Comparison of ENCODE assay signal across 11 mouse cellular contexts in genomic region chr3:102275256-102276022, GRCm38 (mm10).
A peak's percentile ranks its signal among the peaks of the same experiment; 100 is the strongest.
DNase-seq lines count a peak whose midpoint lies in the region; ATAC-seq and TF ChIP-seq lines count a peak whose summit lies in the region.
"Had no signal": no experiment of that assay in that cellular context is flagged by ENCODE, and none has a peak within 500 bp of the region (broad histone marks: within the 10 kb centered on the region; RNA-seq: fewer than 3 reads in every experiment).

No protein-coding gene starts in this region.

- TF ChIP-seq CTCF in lung, adult 2 months (IDR thresholded peaks at IDR 0.05; ENCODE audit: insufficient read depth, low read length): no peak

- no peak overlapping the region for H3K4me3 ChIP-seq in lung, adult 2 months (replicated peaks; ENCODE audit: extremely low read depth, low read depth, low read length)
- no peak overlapping the region for H3K4me3 ChIP-seq in heart, embryonic 13.5 days
- H3K4me3 ChIP-seq in midbrain, embryonic 11.5 days (ENCODE audit: low read depth, low read length): no peak overlapping the region
- H3K4me3 ChIP-seq: embryonic facial prominence, embryonic 13.5 days; limb, embryonic 10.5 days had no signal

- no peak overlapping the region for H3K9ac ChIP-seq in heart, embryonic 13.5 days
- H3K9ac ChIP-seq in midbrain, embryonic 11.5 days (ENCODE audit: low read length): no peak overlapping the region
- H3K9ac ChIP-seq: embryonic facial prominence, embryonic 13.5 days had no signal

- peak; percentile 29 to 36 for DNase-seq in lung, adult 18-20 months
- no peak for DNase-seq in lung, adult 2 months
- peak; percentile 42 for DNase-seq in kidney, postnatal 14 days
- DNase-seq in testis, postnatal 10 days (ENCODE audit: low spot score): peak; percentile 49
- no peak for DNase-seq in retina, embryonic 14.5 days (ENCODE audit: low spot score)
- no peak for DNase-seq in midbrain, embryonic 11.5 days (ENCODE audit: low spot score, missing footprints)
- no peak for DNase-seq in c-Kit-positive CD71-positive TER-119-positive erythroid progenitor cells, embryonic 14.5 days (ENCODE audit: low spot score)
- DNase-seq: spleen, adult 18-20 months had no signal

- WGBS in lung, adult 2 months: 45% methylated on average over 7 of the region's 7 CpGs
- 44% methylated on average over 7 of the region's 7 CpGs for WGBS in heart, embryonic 13.5 days
- 85% methylated on average over 7 of the region's 7 CpGs for WGBS in midbrain, embryonic 11.5 days

- no peak overlapping the region for H3K4me2 ChIP-seq in heart, embryonic 13.5 days
- no peak overlapping the region for H3K4me2 ChIP-seq in midbrain, embryonic 11.5 days
- H3K4me2 ChIP-seq: embryonic facial prominence, embryonic 13.5 days had no signal

- H3K27ac ChIP-seq in heart, embryonic 13.5 days (replicated peaks): peak overlapping the region; percentile 57
- H3K27ac ChIP-seq in midbrain, embryonic 11.5 days (ENCODE audit: low read depth, low read length): no peak overlapping the region
- H3K27ac ChIP-seq: embryonic facial prominence, embryonic 13.5 days; limb, embryonic 10.5 days had no signal

- no peak for ATAC-seq in heart, embryonic 13.5 days (ENCODE audit: extremely low read depth, insufficient number of reproducible peaks, low FRiP score, low TSS enrichment)
- no peak for ATAC-seq in midbrain, embryonic 11.5 days (ENCODE audit: low FRiP score)

- no peaks in the 10 kb centered on the region for H3K36me3 ChIP-seq in heart, embryonic 13.5 days
- no peaks in the 10 kb centered on the region for H3K36me3 ChIP-seq in midbrain, embryonic 11.5 days (ENCODE audit: control insufficient read depth, insufficient read depth, low read length)
- H3K36me3 ChIP-seq: embryonic facial prominence, embryonic 13.5 days; limb, embryonic 10.5 days had no signal

- H3K9me3 ChIP-seq in heart, embryonic 13.5 days: no peaks in the 10 kb centered on the region
- no peaks in the 10 kb centered on the region for H3K9me3 ChIP-seq in midbrain, embryonic 11.5 days (ENCODE audit: control insufficient read depth, low read length)
- H3K9me3 ChIP-seq: embryonic facial prominence, embryonic 13.5 days; limb, embryonic 10.5 days had no signal

- 0 out of 2 replicates have a peak, but pooled peaks cover 4% of the 10 kb centered on the region for H3K27me3 ChIP-seq in heart, embryonic 13.5 days (replicated peaks)
- H3K27me3 ChIP-seq in midbrain, embryonic 11.5 days (ENCODE audit: control insufficient read depth, insufficient read depth, low read length): no peaks in the 10 kb centered on the region
- H3K27me3 ChIP-seq: embryonic facial prominence, embryonic 13.5 days had no signal

- peaks cover 2% of the 10 kb centered on the region; the same call in 1 of the 2 replicates for H3K4me1 ChIP-seq in lung, adult 2 months (ENCODE audit: control insufficient read depth, insufficient read depth, low read length)
- peaks cover 21% of the 10 kb centered on the region for H3K4me1 ChIP-seq in heart, embryonic 13.5 days
- no peaks in the 10 kb centered on the region for H3K4me1 ChIP-seq in midbrain, embryonic 11.5 days (ENCODE audit: control insufficient read depth, insufficient read depth, low read length)

- TF ChIP-seq POLR2A in lung, adult 2 months (IDR thresholded peaks at IDR 0.05; ENCODE audit: borderline replicate concordance, extremely low read depth, low read depth, low read length): no peak

Comparison
In these comparisons a context has a peak if more than half of its experiments do, and no peak if none do; other contexts are left out.
1. DNase-seq: peak in lung, adult 18-20 months (2 of 2), kidney, postnatal 14 days (single experiment) and testis, postnatal 10 days (single experiment); none in lung, adult 2 months (single experiment), retina, embryonic 14.5 days (single experiment), midbrain, embryonic 11.5 days (single experiment) and c-Kit-positive CD71-positive TER-119-positive erythroid progenitor cells, embryonic 14.5 days (single experiment).